Mouse (Mus musculus) gastrocnemius, postnatal 36 days (tissue): ENCODE data around the gene Mipep. TPM values are rescaled to one million over a fixed set of nuclear protein-coding genes. Genes with fewer than 3 reads are reported as not detected.

Experiments used
- DNase-seq, 2 experiments: peaks; one replicate each; pipeline ENCODE4 v3.0.0; 2022
- intact Hi-C: fragments of 180-260 bp; cut with DNase I; formaldehyde crosslinking; loops from one replicate; pipeline ENCODE4 v1.15.1; 2025
- total RNA-seq, 2 experiments: library from RNA; stranded (reverse); gene quantifications; 2 replicates each; pipeline ENCODE4 v1.2.3; 2021

Gene Mipep
- total RNA-seq, 2 experiments from 2014 or later, result 32.4 to 33.4 TPM

GRCm38 (mm10) chr14:60797596-60797995 is 13.2 kb downstream of the Mipep start:
- intact Hi-C loops, result loop anchor here (5.0 kb wide), 1 partner anchor 495 kb away; no protein-coding TSS in a partner anchor
- DNase-seq, result no peak

GRCm38 (mm10) chr14:60798721-60799120 is 14.3 kb downstream of the Mipep start:
- no peak for DNase-seq
- intact Hi-C loops, result loop anchor here (2.0 to 5.0 kb wide), 2 partner anchors 314 to 494 kb away; no protein-coding TSS in a partner anchor

GRCm38 (mm10) chr14:60799762-60800728 is 15.7 kb downstream of the Mipep start:
- intact Hi-C loops, result loop anchor here (2.0 to 5.0 kb wide), 3 partner anchors 287 to 492 kb away; no protein-coding TSS in a partner anchor
- no peak for DNase-seq

GRCm38 (mm10) chr14:60802026-60802425 is 17.7 kb downstream of the Mipep start:
- intact Hi-C loops, result loop anchor here (5.0 kb wide), 1 partner anchor 285 kb away; no protein-coding TSS in a partner anchor

GRCm38 (mm10) chr14:60804978-60805377 is 20.6 kb downstream of the Mipep start:
- no peak for DNase-seq
- intact Hi-C loops, result loop anchor here (5.0 kb wide), 1 partner anchor 282 kb away; no protein-coding TSS in a partner anchor

More at GRCm38 (mm10) chr14:60802026-60802425, 17.7 kb downstream of the Mipep start:
- DNase-seq, result no peak

GRCm38 (mm10) chr14:60805871-60806270 is 21.5 kb downstream of the Mipep start:
- intact Hi-C loops, result no loop called here
- DNase-seq, result no peak

GRCm38 (mm10) chr14:60806891-60807344 is 22.5 kb downstream of the Mipep start:
- no peak for DNase-seq

GRCm38 (mm10) chr14:60809881-60810280 is 25.5 kb downstream of the Mipep start:
- no peak for DNase-seq
- intact Hi-C loops, result no loop called here

More at GRCm38 (mm10) chr14:60806891-60807344, 22.5 kb downstream of the Mipep start:
- intact Hi-C loops, result no loop called here

GRCm38 (mm10) chr14:60811547-60811946 is 27.2 kb downstream of the Mipep start:
- intact Hi-C loops, result no loop called here
- no peak for DNase-seq

- DNase-seq, result no peak
- intact Hi-C loops, result no loop called here
Observed at GRCm38 (mm10) chr14:60815098-60815497, 30.7 kb downstream of the Mipep start.

GRCm38 (mm10) chr14:60818045-60818444 is 33.7 kb downstream of the Mipep start:
- intact Hi-C loops, result no loop called here
- no peak for DNase-seq

- DNase-seq, result no peak
- intact Hi-C loops, result no loop called here
Observed at GRCm38 (mm10) chr14:60830096-60830495, 45.7 kb downstream of the Mipep start.

GRCm38 (mm10) chr14:60836709-60837108 is 52.3 kb downstream of the Mipep start:
- no peak for DNase-seq
- intact Hi-C loops, result no loop called here

GRCm38 (mm10) chr14:60839654-60840053 is 55.3 kb downstream of the Mipep start:
- DNase-seq, result no peak
- intact Hi-C loops, result no loop called here

GRCm38 (mm10) chr14:60841977-60842659 is 57.7 kb downstream of the Mipep start:
- no peak for DNase-seq
- intact Hi-C loops, result no loop called here

- intact Hi-C loops, result no loop called here
- DNase-seq, result no peak
Observed at GRCm38 (mm10) chr14:60843596-60843995, 59.2 kb downstream of the Mipep start.

- intact Hi-C loops, result no loop called here
- DNase-seq, result no peak
Observed at GRCm38 (mm10) chr14:60845261-60846045, 61.1 kb downstream of the Mipep start.

- intact Hi-C loops, result no loop called here
- DNase-seq, result no peak
Observed at GRCm38 (mm10) chr14:60846174-60846573, 61.8 kb downstream of the Mipep start.

- intact Hi-C loops, result no loop called here
- DNase-seq, result no peak
Observed at GRCm38 (mm10) chr14:60848194-60848593, 63.8 kb downstream of the Mipep start.

GRCm38 (mm10) chr14:60850101-60850500 is 65.7 kb downstream of the Mipep start:
- no peak for DNase-seq
- intact Hi-C loops, result no loop called here
